Mouse (Mus musculus) liver, adult 2 months (tissue): ENCODE data around the gene Psrc1. TPM values are rescaled to one million over a fixed set of nuclear protein-coding genes. Genes with fewer than 3 reads are reported as not detected.
A peak's percentile ranks its signal among the peaks of the same experiment; 100 is the strongest.

Experiments used
- DNase-seq: peaks from one replicate; pipeline ENCODE4 v3.0.0-alpha.2; 2011; ENCODE audit warnings: low read depth, low spot score; ENCODE audit errors: extremely low read depth
- H3K27ac ChIP-seq: fragments of 200-500 bp; replicated peaks from 2 replicates; pipeline ENCODE4 v1.5.1; 2012; ENCODE audit warnings: low read depth, mild to moderate bottlenecking, control low read depth, inconsistent platforms, low read length; ENCODE audit not compliant: insufficient read depth
- H3K27me3 ChIP-seq: fragments of 200-500 bp; 2 replicates; pipeline ENCODE4 v1.6.1; 2012; ENCODE audit warnings: mild to moderate bottlenecking, moderate library complexity, low read length, inconsistent platforms; ENCODE audit not compliant: control insufficient read depth, insufficient read depth
- H3K36me3 ChIP-seq: fragments of 200-500 bp; 2 replicates; pipeline ENCODE4 v1.6.1; 2012; ENCODE audit warnings: low read length, inconsistent platforms; ENCODE audit not compliant: control insufficient read depth, insufficient read depth
- H3K4me1 ChIP-seq: fragments of 200-500 bp; 2 replicates; pipeline ENCODE4 v1.6.1; 2011; ENCODE audit warnings: low read length; ENCODE audit not compliant: control insufficient read depth, insufficient read depth
- H3K4me3 ChIP-seq: fragments of 200-500 bp; 2 replicates; pipeline ENCODE4 v1.5.1; 2011; ENCODE audit warnings: low read depth, mild to moderate bottlenecking, control low read depth, low read length, moderate library complexity; ENCODE audit not compliant: insufficient read depth
- H3K79me2 ChIP-seq: fragments of 200-500 bp; 2 replicates; pipeline ENCODE4 v1.6.1; 2012; ENCODE audit warnings: inconsistent platforms, mild to moderate bottlenecking, low read length, moderate library complexity; ENCODE audit not compliant: control insufficient read depth, insufficient read depth
- H3K9ac ChIP-seq: fragments of 200-500 bp; 2 replicates; pipeline ENCODE4 v1.6.1; 2012; ENCODE audit warnings: low read depth, mild to moderate bottlenecking, control low read depth, inconsistent platforms, low read length
- CTCF ChIP-seq: fragments of 200-500 bp; IDR thresholded peaks from 2 replicates; pipeline ENCODE4 v1.5.1; 2011; ENCODE audit warnings: low read depth, low read length, control low read depth
- POLR2A ChIP-seq: fragments of 200-500 bp; IDR thresholded peaks from 2 replicates; pipeline ENCODE4 v1.6.1; 2011; ENCODE audit warnings: low read length, control low read depth; ENCODE audit not compliant: insufficient read depth; ENCODE audit errors: extremely low read depth
- WGBS: fragments of 180-500 bp; shearing (Covaris S2); methylation state at CpG from one replicate; pipeline ENCODE4 v1.1.7; 2018; 5-methylcytosine and 5-hydroxymethylcytosine counted together
- polyA plus RNA-seq: library from polyadenylated mRNA; depleted of rRNA; stranded (reverse); fragments of >200 nt; gene quantifications from 2 replicates; pipeline ENCODE4 v1.2.3, GENCODE M21; 2012
- total RNA-seq: library from RNA; depleted of rRNA; stranded (reverse); fragments of >200 nt; gene quantifications from 2 replicates; pipeline ENCODE4 v1.2.3, GENCODE M21; 2014

Gene Psrc1
- total and polyA plus RNA-seq, 2 experiments: 0.37 TPM; not detected in 1

DNA sequence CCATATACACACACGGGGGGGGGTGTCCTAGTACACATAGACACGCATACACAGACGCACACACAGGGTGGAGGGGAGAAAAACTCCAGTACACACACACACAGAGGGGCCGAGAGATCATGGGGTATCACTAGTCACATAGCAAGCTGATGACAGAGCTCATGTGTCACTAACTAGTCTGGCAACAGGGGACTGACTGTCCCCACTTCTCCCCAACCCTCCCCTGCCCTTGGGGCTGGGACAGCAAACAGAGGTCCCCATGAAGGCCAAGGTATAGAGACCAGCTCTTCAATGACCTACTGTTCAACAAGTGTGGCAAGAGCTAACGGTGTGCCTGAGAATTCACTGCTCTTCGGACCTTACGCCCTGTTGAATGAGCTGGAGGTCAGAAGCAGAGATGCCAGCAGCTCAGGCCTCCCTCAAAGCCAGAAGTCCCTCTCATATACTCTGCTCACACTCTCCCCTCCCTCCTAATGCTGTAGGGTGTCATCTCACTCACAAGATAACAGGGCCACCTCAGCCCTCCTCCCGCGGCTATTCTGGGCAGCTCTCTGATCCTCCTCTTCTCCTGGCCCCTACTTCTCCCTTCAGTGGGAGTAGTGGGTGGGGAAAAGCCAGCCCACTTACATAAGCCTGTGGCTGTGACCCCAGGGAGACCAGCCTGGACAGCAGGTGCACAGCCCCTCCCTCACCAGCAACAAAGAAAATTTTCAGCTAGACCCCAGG, 19.2 kb upstream of the Psrc1 start, which contains the start of gene Mybphl:
TSS of gene Mybphl (plus strand) at position 642 of the 726 bp plus-strand sequence.
- no peak within 1 kb of the TSS for H3K9ac ChIP-seq
- 48% methylated on average over 9 of the region's 9 CpGs for WGBS
- H3K27me3 ChIP-seq: no peaks in the 10 kb centered on the region
- no peak within 1 kb of the TSS for H3K4me3 ChIP-seq
- H3K36me3 ChIP-seq: no peaks in the 10 kb centered on the region
- H3K4me1 ChIP-seq: peaks cover 3% of the 10 kb centered on the region
- no peak for DNase-seq
- H3K27ac ChIP-seq: no peak within 1 kb of the TSS
- TF ChIP-seq POLR2A (no peak), CTCF (no peak)
- no peaks in the 10 kb centered on the region for H3K79me2 ChIP-seq

DNA sequence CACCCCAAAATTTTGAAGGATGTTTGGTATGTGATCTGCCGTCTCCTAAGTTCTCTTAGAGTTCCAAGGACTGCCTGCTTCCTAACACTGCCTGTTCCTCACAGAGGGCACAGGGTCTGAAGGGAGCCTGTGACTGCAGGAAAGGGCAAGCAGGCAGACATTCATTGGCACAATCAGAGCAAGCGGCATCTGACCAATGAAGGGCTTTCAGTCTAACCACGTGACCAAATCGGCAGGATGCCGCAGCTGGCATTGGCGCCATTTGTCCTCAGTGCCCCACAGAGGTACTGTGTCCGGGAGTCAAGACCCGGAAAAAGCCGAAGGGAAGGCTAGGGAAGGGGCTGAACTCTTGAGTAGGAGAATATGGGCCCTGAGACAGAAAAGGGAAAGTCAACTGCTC, 16.5 kb upstream of the Psrc1 start:
- Histone ChIP-seq H3K27me3 (no peaks in the 10 kb centered on the region), H3K79me2 (no peaks in the 10 kb centered on the region), H3K4me1 (peaks cover 3% of the 10 kb centered on the region), H3K36me3 (no peaks in the 10 kb centered on the region), H3K27ac (no peak overlapping the region), H3K4me3 (no peak overlapping the region), H3K9ac (no peak overlapping the region)
- TF ChIP-seq POLR2A: no peak
- TF ChIP-seq CTCF: no peak
- WGBS: 74% methylated on average over 9 of the region's 9 CpGs
- DNase-seq: peak; percentile 15

DNA sequence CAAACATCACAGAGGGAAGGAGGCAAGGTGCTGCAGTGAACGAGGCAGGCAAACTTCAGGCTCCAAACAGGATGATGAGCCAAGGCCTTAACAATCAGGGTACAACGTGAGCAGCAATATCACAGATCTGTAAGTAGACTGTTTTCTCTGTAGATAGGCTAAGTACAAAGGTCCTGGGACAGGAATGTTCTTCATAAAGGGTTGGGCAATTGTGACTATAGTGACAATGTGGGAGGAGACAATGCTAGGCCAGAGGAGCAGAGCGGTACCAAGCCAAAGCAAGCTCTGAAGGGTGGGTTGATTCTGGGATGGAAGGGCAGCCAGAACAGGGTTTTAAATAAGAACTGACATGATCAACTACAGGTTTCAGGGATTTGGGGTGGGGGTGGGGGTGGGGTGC, 15.8 kb upstream of the Psrc1 start:
- TF ChIP-seq CTCF: no peak
- no peak for TF ChIP-seq POLR2A
- Histone ChIP-seq H3K27me3 (no peaks in the 10 kb centered on the region), H3K36me3 (no peaks in the 10 kb centered on the region), H3K79me2 (no peaks in the 10 kb centered on the region), H3K4me3 (no peak overlapping the region), H3K9ac (no peak overlapping the region), H3K27ac (no peak overlapping the region), H3K4me1 (peaks cover 3% of the 10 kb centered on the region)
- 51% methylated on average over 3 of the region's 3 CpGs for WGBS
- DNase-seq: no peak

DNA sequence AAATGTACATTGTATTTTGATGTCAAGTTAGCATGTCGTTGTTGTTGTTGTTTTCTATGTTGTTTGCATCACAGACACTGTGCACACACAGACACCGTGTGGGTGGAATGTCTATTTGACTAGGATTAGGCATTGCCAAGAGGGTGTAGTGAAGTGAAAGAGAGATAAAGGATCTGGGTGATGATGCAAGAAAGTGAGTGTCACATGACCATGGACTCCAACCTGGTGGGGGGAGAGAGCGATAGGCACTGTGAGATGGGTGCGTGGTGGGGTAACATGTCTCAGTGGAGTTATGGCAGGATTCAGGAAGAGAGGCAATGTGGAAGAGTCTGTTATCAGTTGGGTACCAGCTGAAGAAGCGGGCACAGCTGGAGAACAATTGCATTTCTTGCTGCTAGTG, 14.9 kb upstream of the Psrc1 start:
- H3K9ac ChIP-seq: no peak overlapping the region
- H3K36me3 ChIP-seq: no peaks in the 10 kb centered on the region
- no peak overlapping the region for H3K27ac ChIP-seq
- TF ChIP-seq CTCF (no peak), POLR2A (no peak)
- no peaks in the 10 kb centered on the region for H3K79me2 ChIP-seq
- H3K4me3 ChIP-seq: no peak overlapping the region
- DNase-seq: peak; percentile 70
- H3K4me1 ChIP-seq: peaks cover 3% of the 10 kb centered on the region
- 26% methylated on average over 5 of the region's 5 CpGs for WGBS
- H3K27me3 ChIP-seq: no peaks in the 10 kb centered on the region

DNA sequence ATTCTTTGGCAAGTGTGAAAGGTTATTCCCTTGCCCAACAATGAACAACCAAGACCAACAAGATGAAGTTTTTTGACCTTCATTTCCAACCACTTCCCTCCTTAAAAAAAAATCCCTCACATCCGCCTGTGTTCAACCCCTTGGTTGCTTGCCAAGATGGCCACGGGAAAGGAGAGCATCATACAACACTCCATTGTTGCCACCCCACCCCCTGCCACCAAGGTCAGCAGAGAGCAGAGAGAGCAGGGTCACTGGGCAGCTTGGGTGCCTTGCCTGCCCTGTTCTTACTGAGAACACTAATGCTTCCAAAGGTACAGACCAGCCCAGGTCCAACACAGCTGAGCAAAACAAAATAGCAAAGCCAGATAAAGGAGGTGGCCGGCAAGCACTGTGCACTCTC, 11.4 kb upstream of the Psrc1 start:
- WGBS: 31% methylated on average over 3 of the region's 3 CpGs
- Histone ChIP-seq H3K27me3 (no peaks in the 10 kb centered on the region), H3K9ac (no peak overlapping the region), H3K36me3 (no peaks in the 10 kb centered on the region), H3K4me1 (peaks cover 3% of the 10 kb centered on the region), H3K27ac (no peak overlapping the region), H3K4me3 (no peak overlapping the region), H3K79me2 (no peaks in the 10 kb centered on the region)
- no peak for TF ChIP-seq CTCF
- DNase-seq: no peak

DNA sequence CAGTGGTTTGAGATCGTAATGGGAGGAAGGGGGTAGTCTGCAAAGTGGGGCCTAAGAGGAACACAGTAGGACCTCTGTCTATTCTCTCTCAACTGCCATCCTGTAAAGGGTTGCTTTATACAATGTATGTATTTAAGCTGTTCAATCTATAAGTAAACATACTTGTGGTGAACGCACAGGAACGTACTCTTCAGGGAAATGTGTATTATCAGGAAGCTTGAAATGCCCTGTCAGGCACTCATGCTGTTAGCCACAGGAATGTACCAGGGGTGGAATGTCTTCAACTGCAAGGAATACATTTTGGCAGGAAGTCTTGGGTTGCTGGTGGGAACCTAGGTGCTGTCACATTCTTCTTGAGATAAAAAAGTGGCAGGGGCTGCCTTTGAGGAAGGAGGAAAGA, 10.9 kb upstream of the Psrc1 start:
- H3K4me1 ChIP-seq: peaks cover 3% of the 10 kb centered on the region
- 87% methylated on average over 3 of the region's 3 CpGs for WGBS
- H3K27me3 ChIP-seq: no peaks in the 10 kb centered on the region
- TF ChIP-seq POLR2A: no peak
- TF ChIP-seq CTCF: no peak
- H3K9ac ChIP-seq: no peak overlapping the region
- no peaks in the 10 kb centered on the region for H3K36me3 ChIP-seq
- H3K27ac ChIP-seq: no peak overlapping the region
- H3K4me3 ChIP-seq: no peak overlapping the region
- no peak for DNase-seq
- no peaks in the 10 kb centered on the region for H3K79me2 ChIP-seq
